Mouse (Mus musculus) stomach, postnatal 0 days (tissue): Measurements from ENCODE around the gene Nup107.

Experiments
- CTCF ChIP-seq: IDR thresholded peaks from 2 replicates; pipeline ENCODE4 v1.5.1; 2016; ENCODE audit warnings: antibody characterized with exemption, low read depth, mild to moderate bottlenecking, moderate library complexity
- EP300 ChIP-seq: optimal IDR thresholded peaks from 2 replicates; pipeline ENCODE3; 2016; ENCODE audit warnings: antibody characterized with exemption

- TF ChIP-seq CTCF (no peak), EP300 (no peak)
Measured at GRCm38 (mm10) chr10:117841765-117842164, 49.3 kb upstream of the Nup107 start.
